8 mouse cellular contexts compared by ENCODE assay signal in genomic region chr5:125476799-125477198, GRCm38 (mm10). TPM values are rescaled to one million over a fixed set of nuclear protein-coding genes. Genes with fewer than 3 reads are reported as not detected.
DNase-seq lines count a peak whose midpoint lies in the region; ATAC-seq and TF ChIP-seq lines count a peak whose summit lies in the region.

No protein-coding gene starts in this region.

- peak overlapping the region; percentile 94 for H3K9ac ChIP-seq in liver, adult 2 months (ENCODE audit: low read depth, low read length)

- H3K27me3 ChIP-seq in thymus, adult 2 months (ENCODE audit: control insufficient read depth, insufficient read depth, low read length) = no peaks in the 10 kb centered on the region
- H3K27me3 ChIP-seq in liver, adult 2 months (ENCODE audit: control insufficient read depth, insufficient read depth, low read length) = no peaks in the 10 kb centered on the region

- H3K4me3 ChIP-seq in thymus, adult 2 months (ENCODE audit: control insufficient read depth, insufficient read depth, low read length) = 0 out of 2 replicates have a peak overlapping the region, but pooled peaks have one; percentile 62
- peak overlapping the region; percentile 89 for H3K4me3 ChIP-seq in liver, adult 2 months (ENCODE audit: insufficient read depth, low read depth, low read length)

- H3K27ac ChIP-seq in thymus, adult 2 months (ENCODE audit: control insufficient read depth, insufficient read depth, low read length) = no peak overlapping the region
- H3K27ac ChIP-seq in liver, adult 2 months (replicated peaks; ENCODE audit: insufficient read depth, low read depth, low read length) = peak overlapping the region; percentile 80

- WGBS in thymus, adult 2 months = 77% methylated on average over 7 of the region's 7 CpGs
- WGBS in liver, adult 2 months = 46% methylated on average over 7 of the region's 7 CpGs

- no peaks in the 10 kb centered on the region for H3K36me3 ChIP-seq in thymus, adult 2 months (ENCODE audit: control insufficient read depth, insufficient read depth, low read length)
- H3K36me3 ChIP-seq in liver, adult 2 months (ENCODE audit: control insufficient read depth, insufficient read depth, low read length) = peaks cover 8% of the 10 kb centered on the region

- no peak for ATAC-seq in cerebellum, adult (ENCODE audit: insufficient number of reproducible peaks, low FRiP score, low TSS enrichment)

- intact Hi-C loops in gastrocnemius, postnatal 36 days (cut with DNase I) = loop anchor here (5.0 kb wide), 1 partner anchor 94 kb away; no protein-coding TSS in a partner anchor

- no peak for TF ChIP-seq CTCF in thymus, adult 2 months (IDR thresholded peaks at IDR 0.05; ENCODE audit: borderline replicate concordance, control insufficient read depth, extremely low read depth, insufficient read depth, low read length, poor library complexity)
- TF ChIP-seq CTCF in liver, adult 2 months (IDR thresholded peaks at IDR 0.05; ENCODE audit: low read depth, low read length) = no peak

- H3K79me2 ChIP-seq in liver, adult 2 months (ENCODE audit: control insufficient read depth, insufficient read depth, low read length) = peaks cover 37% of the 10 kb centered on the region

- DNase-seq in cerebellum, adult 11 months = peak; percentile 50
- DNase-seq in thymus, adult 2 months = no peak
- no peak for DNase-seq in thymus, postnatal 4 days
- no peak for DNase-seq in liver, adult 2 months (ENCODE audit: extremely low read depth, low read depth, low spot score)
- DNase-seq in spleen, postnatal 4 days (ENCODE audit: low spot score in 2 of 2) = no peak
- DNase-seq in gastrocnemius, postnatal 36 days = no peak
- no peak for DNase-seq in ovary, postnatal 36 days (ENCODE audit: low spot score)

- no peak for TF ChIP-seq POLR2A in thymus, adult 2 months (IDR thresholded peaks at IDR 0.05; ENCODE audit: control insufficient read depth, extremely low read depth, insufficient read depth, low read length, poor library complexity)
- no peak for TF ChIP-seq POLR2A in liver, adult 2 months (IDR thresholded peaks at IDR 0.05; ENCODE audit: extremely low read depth, insufficient read depth, low read length)

- peaks cover 17% of the 10 kb centered on the region for H3K4me1 ChIP-seq in thymus, adult 2 months (replicated peaks; ENCODE audit: control insufficient read depth, insufficient read depth, low read length)
- H3K4me1 ChIP-seq in liver, adult 2 months (ENCODE audit: control insufficient read depth, insufficient read depth, low read length) = peaks cover 35% of the 10 kb centered on the region

RNA-seq across cellular contexts. Expression of gene Aacs, which starts 1.2 kb away (rescaled TPM):
- 51.0 and 61.1 TPM in 2 replicates for polyA plus RNA-seq in thymus, adult 2 months (2012; rRNA removed)
- total RNA-seq in liver, adult 2 months (2014; rRNA removed) = 29.3 and 40.9 TPM in 2 replicates
- 66.8 and 190 TPM in 2 replicates for polyA plus RNA-seq in liver, adult 2 months (2012; rRNA removed)
- 1 to 10 TPM; 2.5 to 3.8 TPM for total RNA-seq in gastrocnemius, postnatal 36 days (2021)

RNA-seq across cellular contexts. Expression of gene Bri3bp, which starts 35.4 kb away (rescaled TPM):
- 22.7 and 26.4 TPM in 2 replicates for polyA plus RNA-seq in thymus, adult 2 months (2012; rRNA removed)
- 7.7 and 8.8 TPM in 2 replicates for total RNA-seq in liver, adult 2 months (2014; rRNA removed)
- 18.3 and 23.0 TPM in 2 replicates for polyA plus RNA-seq in liver, adult 2 months (2012; rRNA removed)
- total RNA-seq in gastrocnemius, postnatal 36 days (2021) = 1 to 10 TPM; 3.8 to 4.0 TPM

RNA-seq across cellular contexts. Expression of gene Dhx37, which starts 42.9 kb away (rescaled TPM):
- 31.7 and 32.4 TPM in 2 replicates for polyA plus RNA-seq in thymus, adult 2 months (2012; rRNA removed)
- total RNA-seq in liver, adult 2 months (2014; rRNA removed) = 3.8 and 5.6 TPM in 2 replicates
- 12.0 and 14.0 TPM in 2 replicates for polyA plus RNA-seq in liver, adult 2 months (2012; rRNA removed)
- total RNA-seq in gastrocnemius, postnatal 36 days (2021) = 1 to 10 TPM; 3.4 to 4.3 TPM

RNA-seq across cellular contexts. Expression of gene Tmem132b, which starts 54.8 kb away (rescaled TPM):
- 0.09 and 0.15 TPM in 2 replicates for polyA plus RNA-seq in thymus, adult 2 months (2012; rRNA removed)
- 0.07 TPM in 1 of 2 replicates, not detected in the other for total RNA-seq in liver, adult 2 months (2014; rRNA removed)
- polyA plus RNA-seq in liver, adult 2 months (2012; rRNA removed) = not detected in 2 replicates
- under 1 TPM; 0.05 to 0.07 TPM for total RNA-seq in gastrocnemius, postnatal 36 days (2021)
